Mouse (Mus musculus): ENCODE results near the gene Rgs9bp.

- TF ChIP-seq CTCF (IDR thresholded peaks at IDR 0.05; ENCODE audit: extremely low read depth, insufficient read depth, low read length) (no peak), POLR2A (IDR thresholded peaks at IDR 0.05; ENCODE audit: extremely low read depth, insufficient read depth, low read length) (no peak)
Observed at GRCm38 (mm10) chr7:35535750-35536512, 49.5 kb downstream of the Rgs9bp start.
